Mouse (Mus musculus) limb, embryonic 14.5 days (tissue): ENCODE data around the gene Tmco4. TPM values are rescaled to one million over a fixed set of nuclear protein-coding genes. Genes with fewer than 3 reads are reported as not detected.

Experiments used
- ATAC-seq: fragments of 200-750 bp; cut with Nextera tagmentation; 2 replicates; pipeline ENCODE4 v1.8.0; 2017; ENCODE audit warnings: low read depth, moderate number of reproducible peaks, moderate TSS enrichment; ENCODE audit not compliant: low FRiP score
- DNase-seq: peaks from one replicate; pipeline ENCODE4 v3.0.0-alpha.2; 2015; ENCODE audit warnings: low spot score
- H3K27ac ChIP-seq: fragments of 300-500 bp; sonication (generic); replicated peaks from 2 replicates; pipeline ENCODE4 v1.5.1; 2014; ENCODE audit warnings: low read depth, mild to moderate bottlenecking, low read length, moderate library complexity, mixed read lengths
- H3K27me3 ChIP-seq: fragments of 300-500 bp; sonication (generic); 2 replicates; pipeline ENCODE4 v1.6.1; 2014; ENCODE audit warnings: low read length, mixed read lengths; ENCODE audit not compliant: control insufficient read depth, insufficient read depth
- H3K36me3 ChIP-seq: fragments of 300-500 bp; sonication (generic); 2 replicates; pipeline ENCODE4 v1.6.1; 2014; ENCODE audit warnings: mild to moderate bottlenecking, low read length, moderate library complexity, mixed read lengths; ENCODE audit not compliant: control insufficient read depth, insufficient read depth
- H3K4me1 ChIP-seq: fragments of 300-500 bp; sonication (generic); 2 replicates; pipeline ENCODE4 v1.6.1; 2014; ENCODE audit warnings: antibody characterized with exemption, low read length, mixed read lengths; ENCODE audit not compliant: control insufficient read depth, insufficient read depth
- H3K4me2 ChIP-seq: fragments of 300-500 bp; sonication (generic); replicated peaks from 2 replicates; pipeline ENCODE4 v1.6.1; 2014; ENCODE audit warnings: low read depth, mild to moderate bottlenecking, low read length, moderate library complexity; ENCODE audit not compliant: severe bottlenecking
- H3K4me3 ChIP-seq: fragments of 300-500 bp; sonication (generic); replicated peaks from 2 replicates; pipeline ENCODE4 v1.5.1; 2014; ENCODE audit warnings: low read length
- H3K9ac ChIP-seq: fragments of 300-500 bp; sonication (generic); 2 replicates; pipeline ENCODE4 v1.6.1; 2014; ENCODE audit warnings: mild to moderate bottlenecking, low read depth, low read length, moderate library complexity; ENCODE audit not compliant: severe bottlenecking
- H3K9me3 ChIP-seq: fragments of 300-500 bp; sonication (generic); 2 replicates; pipeline ENCODE4 v1.6.1; 2016; ENCODE audit warnings: low read length; ENCODE audit not compliant: control insufficient read depth
- POLR2A ChIP-seq: fragments of 200-500 bp; IDR thresholded peaks from 2 replicates; pipeline ENCODE4 v1.8.0; 2012; ENCODE audit warnings: inconsistent platforms, mild to moderate bottlenecking, moderate library complexity, borderline replicate concordance; ENCODE audit not compliant: insufficient read depth, insufficient read length; ENCODE audit errors: extremely low read depth
- WGBS: fragments of 180-500 bp; shearing (Covaris S2); extraction: QIAGEN DNeasy Blood & Tissue Kit; methylation state at CpG from one replicate; pipeline ENCODE4 v1.1.7; 2014; 5-methylcytosine and 5-hydroxymethylcytosine counted together
- polyA plus RNA-seq, 2 experiments: library from polyadenylated mRNA; depleted of rRNA in 1 of 2; stranded (reverse) in 1 of 2; unstranded in 1 of 2; fragments of >200 nt; fragmentation: Nextera tagmentation in 1 of 2; extraction: Ambion mirVana in 1 of 2; gene quantifications; 2 replicates each; pipeline versions ENCODE4 v1.2.1 to v1.2.3; 2012 to 2014

Tmco4 gene
- polyA plus RNA-seq, 2 experiments = 4.2 to 4.7 TPM

- no peak overlapping the region for H3K4me2 ChIP-seq
- H3K27me3 ChIP-seq = no peaks in the 10 kb centered on the region
- no peaks in the 10 kb centered on the region for H3K4me1 ChIP-seq
- DNase-seq = no peak
- H3K9ac ChIP-seq = no peak overlapping the region
- TF ChIP-seq POLR2A = no peak
- no peaks in the 10 kb centered on the region for H3K36me3 ChIP-seq
- H3K4me3 ChIP-seq = no peak overlapping the region
- no peak for ATAC-seq
- H3K9me3 ChIP-seq = no peaks in the 10 kb centered on the region
- 70% methylated on average over 3 of the region's 3 CpGs for WGBS
- H3K27ac ChIP-seq = no peak overlapping the region
Observed at GRCm38 (mm10) chr4:139020385-139020784, 47.7 kb downstream of the Tmco4 start.

GRCm38 (mm10) chr4:139024379-139024778 is 51.7 kb downstream of the Tmco4 start:
- WGBS = 49% methylated on average over 2 of the region's 2 CpGs
- Histone ChIP-seq H3K27me3 (no peaks in the 10 kb centered on the region), H3K4me3 (no peak overlapping the region), H3K9ac (no peak overlapping the region), H3K36me3 (no peaks in the 10 kb centered on the region), H3K4me2 (no peak overlapping the region), H3K9me3 (no peaks in the 10 kb centered on the region), H3K4me1 (no peaks in the 10 kb centered on the region), H3K27ac (no peak overlapping the region)
- no peak for ATAC-seq
- no peak for DNase-seq
- no peak for TF ChIP-seq POLR2A

- Histone ChIP-seq H3K4me1 (no peaks in the 10 kb centered on the region), H3K27me3 (no peaks in the 10 kb centered on the region), H3K27ac (no peak overlapping the region), H3K4me3 (no peak overlapping the region), H3K9me3 (no peaks in the 10 kb centered on the region), H3K36me3 (no peaks in the 10 kb centered on the region), H3K9ac (no peak overlapping the region), H3K4me2 (no peak overlapping the region)
- TF ChIP-seq POLR2A = no peak
- DNase-seq (no peak), ATAC-seq (no peak)
- 56% methylated on average over 6 of the region's 6 CpGs for WGBS
Observed at GRCm38 (mm10) chr4:139030675-139031074, 58.0 kb downstream of the Tmco4 start.

- ATAC-seq (no peak), DNase-seq (no peak)
- H3K4me3 ChIP-seq = no peak overlapping the region
- no peaks in the 10 kb centered on the region for H3K36me3 ChIP-seq
- H3K4me1 ChIP-seq = 0 out of 2 replicates have a peak, but pooled peaks cover under 1% of the 10 kb centered on the region
- no peaks in the 10 kb centered on the region for H3K27me3 ChIP-seq
- WGBS = 47% methylated on average over 12 of the region's 12 CpGs
- 0 out of 2 replicates have a peak, but pooled peaks cover 3% of the 10 kb centered on the region for H3K9me3 ChIP-seq
- TF ChIP-seq POLR2A = no peak
- H3K4me2 ChIP-seq = no peak overlapping the region
- no peak overlapping the region for H3K9ac ChIP-seq
- no peak overlapping the region for H3K27ac ChIP-seq
Observed at GRCm38 (mm10) chr4:139032521-139032920, 59.8 kb downstream of the Tmco4 start.

GRCm38 (mm10) chr4:139033263-139034009 is 60.7 kb downstream of the Tmco4 start:
- H3K9ac ChIP-seq = no peak overlapping the region
- 0 out of 2 replicates have a peak, but pooled peaks cover 3% of the 10 kb centered on the region for H3K4me1 ChIP-seq
- no peak for TF ChIP-seq POLR2A
- no peak overlapping the region for H3K27ac ChIP-seq
- H3K4me2 ChIP-seq = no peak overlapping the region
- H3K9me3 ChIP-seq = 0 out of 2 replicates have a peak, but pooled peaks cover 3% of the 10 kb centered on the region
- WGBS = 80% methylated on average over 11 of the region's 11 CpGs
- H3K27me3 ChIP-seq = no peaks in the 10 kb centered on the region
- no peak for ATAC-seq
- DNase-seq = no peak
- no peaks in the 10 kb centered on the region for H3K36me3 ChIP-seq
- no peak overlapping the region for H3K4me3 ChIP-seq
